Mouse (Mus musculus): ENCODE measurements around the gene Shisa4. TPM values are rescaled to one million over a fixed set of nuclear protein-coding genes. Genes with fewer than 3 reads are reported as not detected.

The Shisa4 gene
- polyA plus RNA-seq (2011; ENCODE audit: insufficient read length, low read depth, missing spikeins) = 82.8 and 101 TPM in 2 replicates

- no peaks in the 10 kb centered on the region for H3K4me1 ChIP-seq (ENCODE audit: control insufficient read depth, insufficient read depth, low read length)
- peak within 1 kb of the TSS; percentile 68 for H3K4me3 ChIP-seq (ENCODE audit: insufficient read depth, low read length)
- TF ChIP-seq POLR2A (IDR thresholded peaks at IDR 0.05; ENCODE audit: low read depth, low read length) (peak; percentile 77), CTCF (IDR thresholded peaks at IDR 0.05; ENCODE audit: borderline replicate concordance, insufficient read depth, low read length) (no peak)
- peak within 1 kb of the TSS; percentile 49 for H3K27ac ChIP-seq (ENCODE audit: insufficient read depth, low read length)
Observed at GRCm38 (mm10) chr1:135374868-135375581, at the start of gene Shisa4. Gene Shisa4 (minus strand): TSS chr1:135375237.

GRCm38 (mm10) chr1:135422772-135423171 is 47.7 kb upstream of the Shisa4 start:
- no peak for TF ChIP-seq CTCF (IDR thresholded peaks at IDR 0.05; ENCODE audit: borderline replicate concordance, insufficient read depth, low read length)
- no peak for TF ChIP-seq POLR2A (IDR thresholded peaks at IDR 0.05; ENCODE audit: low read depth, low read length)
- Histone ChIP-seq H3K4me3 (ENCODE audit: insufficient read depth, low read length) (no peak overlapping the region), H3K4me1 (ENCODE audit: control insufficient read depth, insufficient read depth, low read length) (no peaks in the 10 kb centered on the region), H3K27ac (ENCODE audit: insufficient read depth, low read length) (no peak overlapping the region)

- TF ChIP-seq CTCF (IDR thresholded peaks at IDR 0.05; ENCODE audit: borderline replicate concordance, insufficient read depth, low read length) (no peak), POLR2A (IDR thresholded peaks at IDR 0.05; ENCODE audit: low read depth, low read length) (no peak)
- Histone ChIP-seq H3K27ac (ENCODE audit: insufficient read depth, low read length) (no peak overlapping the region), H3K4me3 (ENCODE audit: insufficient read depth, low read length) (no peak overlapping the region)
Observed at GRCm38 (mm10) chr1:135413996-135414395, 39.0 kb upstream of the Shisa4 start.

GRCm38 (mm10) chr1:135412130-135412529 is 37.1 kb upstream of the Shisa4 start:
- H3K4me1 ChIP-seq (ENCODE audit: control insufficient read depth, insufficient read depth, low read length) = peaks cover 14% of the 10 kb centered on the region
- H3K4me3 ChIP-seq (ENCODE audit: insufficient read depth, low read length) = no peak overlapping the region
- TF ChIP-seq CTCF (IDR thresholded peaks at IDR 0.05; ENCODE audit: borderline replicate concordance, insufficient read depth, low read length) (no peak), POLR2A (IDR thresholded peaks at IDR 0.05; ENCODE audit: low read depth, low read length) (no peak)
- H3K27ac ChIP-seq (ENCODE audit: insufficient read depth, low read length) = no peak overlapping the region

More at GRCm38 (mm10) chr1:135413996-135414395, 39.0 kb upstream of the Shisa4 start:
- H3K4me1 ChIP-seq (ENCODE audit: control insufficient read depth, insufficient read depth, low read length) = peaks cover 14% of the 10 kb centered on the region

GRCm38 (mm10) chr1:135410967-135411366 is 35.9 kb upstream of the Shisa4 start:
- no peak for TF ChIP-seq POLR2A (IDR thresholded peaks at IDR 0.05; ENCODE audit: low read depth, low read length)
- TF ChIP-seq CTCF (IDR thresholded peaks at IDR 0.05; ENCODE audit: borderline replicate concordance, insufficient read depth, low read length) = no peak
- Histone ChIP-seq H3K4me3 (ENCODE audit: insufficient read depth, low read length) (no peak overlapping the region), H3K27ac (ENCODE audit: insufficient read depth, low read length) (peak overlapping the region; percentile 90), H3K4me1 (ENCODE audit: control insufficient read depth, insufficient read depth, low read length) (peaks cover 14% of the 10 kb centered on the region)

- Histone ChIP-seq H3K4me3 (ENCODE audit: insufficient read depth, low read length) (no peak overlapping the region), H3K27ac (ENCODE audit: insufficient read depth, low read length) (no peak overlapping the region), H3K4me1 (ENCODE audit: control insufficient read depth, insufficient read depth, low read length) (peaks cover 14% of the 10 kb centered on the region)
- TF ChIP-seq POLR2A (IDR thresholded peaks at IDR 0.05; ENCODE audit: low read depth, low read length) = no peak
- TF ChIP-seq CTCF (IDR thresholded peaks at IDR 0.05; ENCODE audit: borderline replicate concordance, insufficient read depth, low read length) = no peak
Observed at GRCm38 (mm10) chr1:135408973-135409372, 33.9 kb upstream of the Shisa4 start.

GRCm38 (mm10) chr1:135405356-135405755 is 30.3 kb upstream of the Shisa4 start:
- no peak overlapping the region for H3K4me3 ChIP-seq (ENCODE audit: insufficient read depth, low read length)
- H3K4me1 ChIP-seq (ENCODE audit: control insufficient read depth, insufficient read depth, low read length) = peaks cover 5% of the 10 kb centered on the region
- TF ChIP-seq POLR2A (IDR thresholded peaks at IDR 0.05; ENCODE audit: low read depth, low read length) (no peak), CTCF (IDR thresholded peaks at IDR 0.05; ENCODE audit: borderline replicate concordance, insufficient read depth, low read length) (no peak)
- no peak overlapping the region for H3K27ac ChIP-seq (ENCODE audit: insufficient read depth, low read length)

- TF ChIP-seq CTCF (IDR thresholded peaks at IDR 0.05; ENCODE audit: borderline replicate concordance, insufficient read depth, low read length) = no peak
- no peak for TF ChIP-seq POLR2A (IDR thresholded peaks at IDR 0.05; ENCODE audit: low read depth, low read length)
- Histone ChIP-seq H3K4me3 (ENCODE audit: insufficient read depth, low read length) (no peak overlapping the region), H3K4me1 (ENCODE audit: control insufficient read depth, insufficient read depth, low read length) (peaks cover 5% of the 10 kb centered on the region), H3K27ac (ENCODE audit: insufficient read depth, low read length) (no peak overlapping the region)
Observed at GRCm38 (mm10) chr1:135401452-135402110, 26.5 kb upstream of the Shisa4 start.

- peaks cover 5% of the 10 kb centered on the region for H3K4me1 ChIP-seq (ENCODE audit: control insufficient read depth, insufficient read depth, low read length)
- no peak overlapping the region for H3K4me3 ChIP-seq (ENCODE audit: insufficient read depth, low read length)
- no peak overlapping the region for H3K27ac ChIP-seq (ENCODE audit: insufficient read depth, low read length)
- no peak for TF ChIP-seq CTCF (IDR thresholded peaks at IDR 0.05; ENCODE audit: borderline replicate concordance, insufficient read depth, low read length)
- no peak for TF ChIP-seq POLR2A (IDR thresholded peaks at IDR 0.05; ENCODE audit: low read depth, low read length)
Observed at GRCm38 (mm10) chr1:135399466-135399865, 24.4 kb upstream of the Shisa4 start.

GRCm38 (mm10) chr1:135385161-135385560 is 10.1 kb upstream of the Shisa4 start:
- no peak for TF ChIP-seq POLR2A (IDR thresholded peaks at IDR 0.05; ENCODE audit: low read depth, low read length)
- H3K27ac ChIP-seq (ENCODE audit: insufficient read depth, low read length) = no peak overlapping the region
- no peaks in the 10 kb centered on the region for H3K4me1 ChIP-seq (ENCODE audit: control insufficient read depth, insufficient read depth, low read length)
- no peak overlapping the region for H3K4me3 ChIP-seq (ENCODE audit: insufficient read depth, low read length)
